In the genomic region with DNA sequence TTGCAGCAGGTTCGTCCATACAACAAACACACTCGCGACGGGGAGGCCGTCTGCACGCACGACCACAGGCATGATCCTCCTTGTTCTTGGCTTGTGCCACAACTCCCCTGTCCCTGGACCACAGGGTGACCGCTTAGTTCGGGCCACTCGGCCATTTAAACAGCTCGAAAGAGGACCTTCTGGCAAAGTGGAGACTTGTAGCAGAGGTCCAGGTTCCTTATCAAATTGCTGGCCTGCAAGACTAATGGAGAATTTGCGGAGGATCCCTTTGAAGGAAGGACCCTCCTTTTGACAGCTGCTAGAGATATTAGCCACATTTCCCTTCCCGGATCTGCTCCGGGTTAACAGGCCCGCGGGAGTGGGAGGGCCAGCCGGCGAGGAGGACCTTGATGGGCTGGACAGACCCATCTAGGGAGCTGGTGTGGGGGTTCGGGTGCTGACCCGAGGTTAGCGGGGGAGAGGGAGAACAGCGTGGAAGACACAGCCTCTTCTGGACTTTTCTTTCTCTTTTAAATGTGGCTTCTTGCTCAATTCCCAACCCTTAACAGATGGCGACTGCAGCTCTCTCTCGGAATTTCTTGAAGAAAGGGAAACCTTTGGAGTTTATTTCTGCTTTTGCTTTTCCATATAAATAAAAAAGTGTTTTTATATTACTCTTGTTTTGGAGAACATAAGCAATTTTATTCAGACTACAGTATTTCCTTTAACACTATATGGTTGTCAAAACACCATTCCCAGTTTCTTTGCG, we compare ENCODE assay signal across 9 mouse cellular contexts.
A peak's percentile ranks its signal among the peaks of the same experiment; 100 is the strongest.
DNase-seq lines count a peak whose midpoint lies in the region; ATAC-seq and TF ChIP-seq lines count a peak whose summit lies in the region.
"Had no signal": no experiment of that assay in that cellular context is flagged by ENCODE, and none has a peak within 500 bp of the region (broad histone marks: within the 10 kb centered on the region; RNA-seq: fewer than 3 reads in every experiment).

No protein-coding gene starts in this region.

- peak overlapping the region; percentile 63 for H3K27ac ChIP-seq in left cerebral cortex, adult 2 months
- peak overlapping the region; percentile 66 for H3K27ac ChIP-seq in forebrain, embryonic 10.5 days
- peak overlapping the region; percentile 93 for H3K27ac ChIP-seq in hindbrain, embryonic 10.5 days
- H3K27ac ChIP-seq in limb, embryonic 15.5 days, result no peak overlapping the region
- peak overlapping the region; percentile 86 for H3K27ac ChIP-seq in neural tube, embryonic 13.5 days (replicated peaks)

- DNase-seq in left cerebral cortex, adult 2 months (ENCODE audit: extremely low spot score in 1 of 2, low spot score in 2 of 2), result no peak
- no peak for DNase-seq in left cerebral cortex, adult 8-10 months (ENCODE audit: low spot score in 2 of 2)
- DNase-seq in forebrain, embryonic 10.5 days (ENCODE audit: extremely low spot score, low spot score), result peak; percentile 54
- peak; percentile 71 for DNase-seq in hindbrain, embryonic 10.5 days (ENCODE audit: low spot score)
- DNase-seq in left cerebral cortex, adult 11 months (ENCODE audit: low spot score), result no peak
- DNase-seq in thymus, postnatal 0 days (ENCODE audit: low spot score), result no peak

- whole genome bisulfite sequencing in forebrain, embryonic 10.5 days, result 1% methylated on average over 25 of the region's 25 CpGs
- WGBS in hindbrain, embryonic 10.5 days, result 1% methylated on average over 25 of the region's 25 CpGs
- WGBS in limb, embryonic 15.5 days, result 9% methylated on average over 25 of the region's 25 CpGs
- WGBS in neural tube, embryonic 13.5 days, result 4% methylated on average over 25 of the region's 25 CpGs

- peaks cover 55% of the 10 kb centered on the region for H3K4me1 ChIP-seq in forebrain, embryonic 10.5 days
- H3K4me1 ChIP-seq in hindbrain, embryonic 10.5 days (replicated peaks), result peaks cover 50% of the 10 kb centered on the region
- peaks cover 20% of the 10 kb centered on the region for H3K4me1 ChIP-seq in limb, embryonic 15.5 days
- peaks cover 63% of the 10 kb centered on the region for H3K4me1 ChIP-seq in neural tube, embryonic 13.5 days (replicated peaks)

- H3K4me3 ChIP-seq in left cerebral cortex, adult 2 months, result peak overlapping the region; percentile 18; the same call in 1 of the 2 replicates
- H3K4me3 ChIP-seq in forebrain, embryonic 10.5 days, result peak overlapping the region; percentile 51
- peak overlapping the region; percentile 52 for H3K4me3 ChIP-seq in hindbrain, embryonic 10.5 days
- peak overlapping the region; percentile 17 for H3K4me3 ChIP-seq in limb, embryonic 15.5 days
- H3K4me3 ChIP-seq in neural tube, embryonic 13.5 days, result peak overlapping the region; percentile 33

- intact Hi-C loops in left cerebral cortex, adult 2 months (cut with DNase I), result no loop called here

- peak overlapping the region; percentile 37 for H3K4me2 ChIP-seq in limb, embryonic 15.5 days
- H3K4me2 ChIP-seq in neural tube, embryonic 13.5 days, result peak overlapping the region; percentile 59

- no peaks in the 10 kb centered on the region for H3K9me3 ChIP-seq in forebrain, embryonic 10.5 days
- no peaks in the 10 kb centered on the region for H3K9me3 ChIP-seq in hindbrain, embryonic 10.5 days
- H3K9me3 ChIP-seq in limb, embryonic 15.5 days, result no peaks in the 10 kb centered on the region
- H3K9me3 ChIP-seq in neural tube, embryonic 13.5 days, result no peaks in the 10 kb centered on the region

- ATAC-seq in limb, embryonic 15.5 days (ENCODE audit: insufficient number of reproducible peaks, low FRiP score, low TSS enrichment, low read depth), result no peak
- ATAC-seq in neural tube, embryonic 13.5 days (ENCODE audit: low read depth), result no peak

- peaks cover 12% of the 10 kb centered on the region for H3K36me3 ChIP-seq in forebrain, embryonic 10.5 days (replicated peaks)
- H3K36me3 ChIP-seq in hindbrain, embryonic 10.5 days, result peaks cover 22% of the 10 kb centered on the region
- H3K36me3 ChIP-seq in limb, embryonic 15.5 days, result no peaks in the 10 kb centered on the region
- H3K36me3 ChIP-seq in neural tube, embryonic 13.5 days, result peaks cover 12% of the 10 kb centered on the region

- H3K9ac ChIP-seq in limb, embryonic 15.5 days, result no peak overlapping the region
- peak overlapping the region; percentile 60 for H3K9ac ChIP-seq in neural tube, embryonic 13.5 days

- TF ChIP-seq CTCF in left cerebral cortex, adult 2 months (IDR thresholded peaks at IDR 0.05), result no peak

- peaks cover 78% of the 10 kb centered on the region for H3K27me3 ChIP-seq in forebrain, embryonic 10.5 days (ENCODE audit: poor library complexity, severe bottlenecking)
- H3K27me3 ChIP-seq in hindbrain, embryonic 10.5 days (ENCODE audit: insufficient read depth, poor library complexity, severe bottlenecking), result peaks cover 38% of the 10 kb centered on the region
- peaks cover 56% of the 10 kb centered on the region for H3K27me3 ChIP-seq in limb, embryonic 15.5 days
- peaks cover 16% of the 10 kb centered on the region for H3K27me3 ChIP-seq in neural tube, embryonic 13.5 days
- H3K27me3 ChIP-seq: CH12.LX had no signal

Comparison
In these comparisons a context has a peak if more than half of its experiments do, and no peak if none do; other contexts are left out.
1. DNase-seq: peak in forebrain, embryonic 10.5 days (single experiment) and hindbrain, embryonic 10.5 days (single experiment); none in left cerebral cortex, adult 2 months (0 of 2), left cerebral cortex, adult 8-10 months (0 of 2), left cerebral cortex, adult 11 months (single experiment) and thymus, postnatal 0 days (single experiment).
2. Peak in every context shown above with its lines, with median percentiles within 50 percentile points of each other: H3K4me3 ChIP-seq.